Mouse (Mus musculus): Measurements from ENCODE around the gene Sema4f. TPM values are rescaled to one million over a fixed set of nuclear protein-coding genes. Genes with fewer than 3 reads are reported as not detected.

Sema4f gene
- polyA plus RNA-seq (2014; fragmentation: Nextera tagmentation; extraction: Ambion mirVana) = 1.8 and 1.9 TPM in 2 replicates

- 4% methylated on average over 40 of the region's 44 CpGs for WGBS
- H3K27ac ChIP-seq (ENCODE audit: low read length) = no peak within 1 kb of the TSS
- peak within 1 kb of the TSS; percentile 90 for H3K4me2 ChIP-seq (replicated peaks; ENCODE audit: low read depth, low read length)
- no peaks in the 10 kb centered on the region for H3K9me3 ChIP-seq (ENCODE audit: control insufficient read depth, low read depth, low read length)
- no peaks in the 10 kb centered on the region for H3K36me3 ChIP-seq (ENCODE audit: control insufficient read depth, insufficient read depth, low read length)
- 0 out of 2 replicates have a peak, but pooled peaks cover 2% of the 10 kb centered on the region for H3K4me1 ChIP-seq (ENCODE audit: control insufficient read depth, insufficient read depth, low read length)
- H3K27me3 ChIP-seq (ENCODE audit: control insufficient read depth, insufficient read depth, low read length) = peaks cover 4% of the 10 kb centered on the region; the same call in 1 of the 2 replicates
- ATAC-seq (ENCODE audit: insufficient number of reproducible peaks, insufficient read depth, low FRiP score, low read depth) = peak; percentile 96
- H3K4me3 ChIP-seq (ENCODE audit: low read depth, low read length) = peak within 1 kb of the TSS; percentile 44
- H3K9ac ChIP-seq (replicated peaks; ENCODE audit: low read depth, low read length) = peak within 1 kb of the TSS; percentile 48; the same call in 1 of the 2 replicates
These were observed at the start of gene Sema4f for GRCm38 (mm10) chr6:82939167-82939912. Gene Sema4f (minus strand): TSS chr6:82939769.

GRCm38 (mm10) chr6:82987411-82987971, 47.9 kb upstream of the Sema4f start:
- H3K4me3 ChIP-seq (ENCODE audit: low read depth, low read length) = no peak overlapping the region
- H3K9ac ChIP-seq (replicated peaks; ENCODE audit: low read depth, low read length) = no peak overlapping the region
- peak; percentile 49; the same call in 1 of the 2 replicates for ATAC-seq (ENCODE audit: insufficient number of reproducible peaks, insufficient read depth, low FRiP score, low read depth)
- H3K36me3 ChIP-seq (ENCODE audit: control insufficient read depth, insufficient read depth, low read length) = no peaks in the 10 kb centered on the region
- no peak overlapping the region for H3K4me2 ChIP-seq (replicated peaks; ENCODE audit: low read depth, low read length)
- H3K4me1 ChIP-seq (ENCODE audit: control insufficient read depth, insufficient read depth, low read length) = no peaks in the 10 kb centered on the region; the same call in 1 of the 2 replicates
- no peaks in the 10 kb centered on the region for H3K27me3 ChIP-seq (ENCODE audit: control insufficient read depth, insufficient read depth, low read length)
- no peaks in the 10 kb centered on the region for H3K9me3 ChIP-seq (ENCODE audit: control insufficient read depth, low read depth, low read length)
- WGBS = 9% methylated on average over 9 of the region's 9 CpGs
- H3K27ac ChIP-seq (ENCODE audit: low read length) = no peak overlapping the region

GRCm38 (mm10) chr6:82971031-82971430, 31.5 kb upstream of the Sema4f start:
- no peak overlapping the region for H3K4me3 ChIP-seq (ENCODE audit: low read depth, low read length)
- H3K9me3 ChIP-seq (ENCODE audit: control insufficient read depth, low read depth, low read length) = no peaks in the 10 kb centered on the region
- ATAC-seq (ENCODE audit: insufficient number of reproducible peaks, insufficient read depth, low FRiP score, low read depth) = peak; percentile 75; the same call in 1 of the 2 replicates
- H3K4me1 ChIP-seq (ENCODE audit: control insufficient read depth, insufficient read depth, low read length) = no peaks in the 10 kb centered on the region
- 7% methylated on average over 5 of the region's 5 CpGs for WGBS
- H3K4me2 ChIP-seq (replicated peaks; ENCODE audit: low read depth, low read length) = no peak overlapping the region
- H3K27me3 ChIP-seq (ENCODE audit: control insufficient read depth, insufficient read depth, low read length) = no peaks in the 10 kb centered on the region
- H3K9ac ChIP-seq (replicated peaks; ENCODE audit: low read depth, low read length) = no peak overlapping the region
- H3K27ac ChIP-seq (ENCODE audit: low read length) = no peak overlapping the region
- H3K36me3 ChIP-seq (ENCODE audit: control insufficient read depth, insufficient read depth, low read length) = no peaks in the 10 kb centered on the region

GRCm38 (mm10) chr6:82969249-82970084, 29.9 kb upstream of the Sema4f start:
- Histone ChIP-seq H3K9me3 (ENCODE audit: control insufficient read depth, low read depth, low read length) (no peaks in the 10 kb centered on the region), H3K27ac (ENCODE audit: low read length) (no peak overlapping the region), H3K27me3 (ENCODE audit: control insufficient read depth, insufficient read depth, low read length) (no peaks in the 10 kb centered on the region), H3K4me1 (ENCODE audit: control insufficient read depth, insufficient read depth, low read length) (no peaks in the 10 kb centered on the region), H3K36me3 (ENCODE audit: control insufficient read depth, insufficient read depth, low read length) (no peaks in the 10 kb centered on the region), H3K9ac (replicated peaks; ENCODE audit: low read depth, low read length) (no peak overlapping the region), H3K4me3 (ENCODE audit: low read depth, low read length) (no peak overlapping the region), H3K4me2 (replicated peaks; ENCODE audit: low read depth, low read length) (no peak overlapping the region)
- 60% methylated on average over 6 of the region's 6 CpGs for WGBS
- no peak for ATAC-seq (ENCODE audit: insufficient number of reproducible peaks, insufficient read depth, low FRiP score, low read depth)

GRCm38 (mm10) chr6:82961664-82962063, 22.1 kb upstream of the Sema4f start:
- ATAC-seq (ENCODE audit: insufficient number of reproducible peaks, insufficient read depth, low FRiP score, low read depth) = no peak
- H3K9me3 ChIP-seq (ENCODE audit: control insufficient read depth, low read depth, low read length) = no peaks in the 10 kb centered on the region
- H3K4me3 ChIP-seq (ENCODE audit: low read depth, low read length) = no peak overlapping the region
- H3K9ac ChIP-seq (replicated peaks; ENCODE audit: low read depth, low read length) = no peak overlapping the region
- no peak overlapping the region for H3K27ac ChIP-seq (ENCODE audit: low read length)
- WGBS = 42% methylated on average over 1 of the region's 1 CpGs
- no peaks in the 10 kb centered on the region for H3K27me3 ChIP-seq (ENCODE audit: control insufficient read depth, insufficient read depth, low read length)
- no peaks in the 10 kb centered on the region for H3K36me3 ChIP-seq (ENCODE audit: control insufficient read depth, insufficient read depth, low read length)
- no peaks in the 10 kb centered on the region for H3K4me1 ChIP-seq (ENCODE audit: control insufficient read depth, insufficient read depth, low read length)
- no peak overlapping the region for H3K4me2 ChIP-seq (replicated peaks; ENCODE audit: low read depth, low read length)

- ATAC-seq (ENCODE audit: insufficient number of reproducible peaks, insufficient read depth, low FRiP score, low read depth) = peak; percentile 42; the same call in 1 of the 2 replicates
- Histone ChIP-seq H3K9ac (replicated peaks; ENCODE audit: low read depth, low read length) (no peak overlapping the region), H3K4me2 (replicated peaks; ENCODE audit: low read depth, low read length) (no peak overlapping the region), H3K36me3 (ENCODE audit: control insufficient read depth, insufficient read depth, low read length) (no peaks in the 10 kb centered on the region), H3K27ac (ENCODE audit: low read length) (peak overlapping the region; percentile 2; the same call in 1 of the 2 replicates), H3K4me1 (ENCODE audit: control insufficient read depth, insufficient read depth, low read length) (no peaks in the 10 kb centered on the region), H3K4me3 (ENCODE audit: low read depth, low read length) (no peak overlapping the region), H3K9me3 (ENCODE audit: control insufficient read depth, low read depth, low read length) (no peaks in the 10 kb centered on the region), H3K27me3 (ENCODE audit: control insufficient read depth, insufficient read depth, low read length) (no peaks in the 10 kb centered on the region)
- 33% methylated on average over 4 of the region's 4 CpGs for WGBS
These were observed 17.1 kb upstream of the Sema4f start for GRCm38 (mm10) chr6:82956553-82957251.

- no peak within 1 kb of the TSS for H3K4me2 ChIP-seq (replicated peaks; ENCODE audit: low read depth, low read length)
- no peaks in the 10 kb centered on the region for H3K4me1 ChIP-seq (ENCODE audit: control insufficient read depth, insufficient read depth, low read length)
- no peak within 1 kb of the TSS for H3K9ac ChIP-seq (replicated peaks; ENCODE audit: low read depth, low read length)
- H3K4me3 ChIP-seq (ENCODE audit: low read depth, low read length) = no peak within 1 kb of the TSS
- no peaks in the 10 kb centered on the region for H3K27me3 ChIP-seq (ENCODE audit: control insufficient read depth, insufficient read depth, low read length)
- ATAC-seq (ENCODE audit: insufficient number of reproducible peaks, insufficient read depth, low FRiP score, low read depth) = no peak
- H3K36me3 ChIP-seq (ENCODE audit: control insufficient read depth, insufficient read depth, low read length) = no peaks in the 10 kb centered on the region
- WGBS = 69% methylated on average over 14 of the region's 14 CpGs
- H3K9me3 ChIP-seq (ENCODE audit: control insufficient read depth, low read depth, low read length) = no peaks in the 10 kb centered on the region
- H3K27ac ChIP-seq (ENCODE audit: low read length) = no peak within 1 kb of the TSS
These were observed 7.1 kb upstream of the Sema4f start, which contains the start of gene M1ap for GRCm38 (mm10) chr6:82946651-82947050. Gene M1ap (plus strand): TSS chr6:82946902.

- Histone ChIP-seq H3K36me3 (ENCODE audit: control insufficient read depth, insufficient read depth, low read length) (no peaks in the 10 kb centered on the region), H3K27me3 (ENCODE audit: control insufficient read depth, insufficient read depth, low read length) (no peaks in the 10 kb centered on the region), H3K4me2 (replicated peaks; ENCODE audit: low read depth, low read length) (no peak overlapping the region), H3K9ac (replicated peaks; ENCODE audit: low read depth, low read length) (no peak overlapping the region), H3K9me3 (ENCODE audit: control insufficient read depth, low read depth, low read length) (no peaks in the 10 kb centered on the region), H3K4me3 (ENCODE audit: low read depth, low read length) (no peak overlapping the region), H3K4me1 (ENCODE audit: control insufficient read depth, insufficient read depth, low read length) (no peaks in the 10 kb centered on the region), H3K27ac (ENCODE audit: low read length) (no peak overlapping the region)
- WGBS = 51% methylated on average over 6 of the region's 6 CpGs
- ATAC-seq (ENCODE audit: insufficient number of reproducible peaks, insufficient read depth, low FRiP score, low read depth) = no peak
These were observed 6.2 kb upstream of the Sema4f start for GRCm38 (mm10) chr6:82945750-82946149.
